Mouse (Mus musculus) heart, adult 11 months (tissue): Measurements from ENCODE around the gene Sdr9c7.
"Not testable (repeated sequence)": the region's sequence is repeated elsewhere in the genome, so short reads cannot be mapped to it uniquely, and the experiment has no call there.

ENCODE experiments used
- DNase-seq: peaks from one replicate; pipeline ENCODE4 v3.0.0; 2022

Sdr9c7 gene

GRCm38 (mm10) chr10:127915578-127915977, 17.3 kb downstream of the Sdr9c7 start:
- DNase-seq: no peak

GRCm38 (mm10) chr10:127917183-127917582, 18.9 kb downstream of the Sdr9c7 start:
- DNase-seq: peak; percentile 51

GRCm38 (mm10) chr10:127917651-127918050, 19.3 kb downstream of the Sdr9c7 start:
- DNase-seq: peak; percentile 55

GRCm38 (mm10) chr10:127922241-127922640, 23.9 kb downstream of the Sdr9c7 start:
- peak; percentile 37 for DNase-seq

- DNase-seq: peak; percentile 75
Measured at GRCm38 (mm10) chr10:127923024-127923423, 24.7 kb downstream of the Sdr9c7 start.

- DNase-seq: peak; percentile 46
Measured at GRCm38 (mm10) chr10:127924597-127925378, 26.5 kb downstream of the Sdr9c7 start.

- DNase-seq: no peak
Measured at GRCm38 (mm10) chr10:127927737-127928136, 29.4 kb downstream of the Sdr9c7 start.

GRCm38 (mm10) chr10:127932290-127932926, 34.1 kb downstream of the Sdr9c7 start:
- DNase-seq: peak; percentile 95

GRCm38 (mm10) chr10:127936271-127936670, 38.0 kb downstream of the Sdr9c7 start:
- no peak for DNase-seq

- no peak for DNase-seq
Measured at GRCm38 (mm10) chr10:127936747-127937409, 38.6 kb downstream of the Sdr9c7 start.

- no peak for DNase-seq
Measured at GRCm38 (mm10) chr10:127937428-127938010, 39.2 kb downstream of the Sdr9c7 start.

- DNase-seq: not testable (repeated sequence)
Measured at GRCm38 (mm10) chr10:127939667-127940066, 41.3 kb downstream of the Sdr9c7 start.

GRCm38 (mm10) chr10:127945432-127946064, 47.2 kb downstream of the Sdr9c7 start:
- peak; percentile 85 for DNase-seq

GRCm38 (mm10) chr10:127949596-127950130, 51.3 kb downstream of the Sdr9c7 start:
- no peak for DNase-seq

- no peak for DNase-seq
Measured at GRCm38 (mm10) chr10:127951390-127951789, 53.1 kb downstream of the Sdr9c7 start.

- peak; percentile 94 for DNase-seq
Measured at GRCm38 (mm10) chr10:127951821-127952220, 53.5 kb downstream of the Sdr9c7 start.

- peak; percentile 46 for DNase-seq
Measured at GRCm38 (mm10) chr10:127955034-127955433, 56.7 kb downstream of the Sdr9c7 start.

- peak; percentile 88 for DNase-seq
Measured at GRCm38 (mm10) chr10:127956168-127956816, 58.0 kb downstream of the Sdr9c7 start.

- no peak for DNase-seq
Measured at GRCm38 (mm10) chr10:127959161-127959679, 60.9 kb downstream of the Sdr9c7 start.
